Mouse (Mus musculus) forebrain, embryonic 16.5 days (tissue): ENCODE results near the gene Olfr47. TPM values are rescaled to one million over a fixed set of nuclear protein-coding genes. Genes with fewer than 3 reads are reported as not detected.
"Not testable (repeated sequence)": the region's sequence is repeated elsewhere in the genome, so short reads cannot be mapped to it uniquely, and the experiment has no call there.

Experiments used
- ATAC-seq: fragments of 200-750 bp; cut with Nextera tagmentation; 2 replicates; pipeline ENCODE4 v1.8.0; 2017; ENCODE audit warnings: mild to moderate bottlenecking, moderate library complexity
- H3K27ac ChIP-seq: fragments of 300-500 bp; sonication (generic); 2 replicates; pipeline ENCODE4 v1.5.1; 2014; ENCODE audit warnings: low read length, control low read depth
- H3K27me3 ChIP-seq: fragments of 300-500 bp; sonication (generic); replicated peaks from 2 replicates; pipeline ENCODE4 v1.6.1; 2014; ENCODE audit warnings: low read length; ENCODE audit not compliant: control insufficient read depth, insufficient read depth
- H3K36me3 ChIP-seq: fragments of 300-500 bp; sonication (generic); 2 replicates; pipeline ENCODE4 v1.6.1; 2014; ENCODE audit not compliant: control insufficient read depth, insufficient read depth
- H3K4me1 ChIP-seq: fragments of 300-500 bp; sonication (generic); replicated peaks from 2 replicates; pipeline ENCODE4 v1.6.1; 2014; ENCODE audit warnings: low read length; ENCODE audit not compliant: control insufficient read depth, insufficient read depth
- H3K4me2 ChIP-seq: fragments of 300-500 bp; sonication (generic); 2 replicates; pipeline ENCODE4 v1.6.1; 2014; ENCODE audit warnings: mild to moderate bottlenecking, low read length, control low read depth
- H3K4me3 ChIP-seq: fragments of 300-500 bp; sonication (generic); replicated peaks from 2 replicates; pipeline ENCODE4 v1.5.1; 2014; ENCODE audit warnings: mild to moderate bottlenecking, low read length, control low read depth
- H3K9ac ChIP-seq: fragments of 300-500 bp; sonication (generic); replicated peaks from 2 replicates; pipeline ENCODE4 v1.6.1; 2014; ENCODE audit warnings: low read depth, low read length, control low read depth
- H3K9me3 ChIP-seq: fragments of 300-500 bp; sonication (generic); 2 replicates; pipeline ENCODE4 v1.6.1; 2016; ENCODE audit warnings: low read length; ENCODE audit not compliant: control insufficient read depth
- WGBS: fragments of 180-500 bp; shearing (Covaris S2); extraction: QIAGEN DNeasy Blood & Tissue Kit; methylation state at CpG from one replicate; pipeline ENCODE4 v1.1.7; 2014; 5-methylcytosine and 5-hydroxymethylcytosine counted together
- polyA plus RNA-seq: library from polyadenylated mRNA; unstranded; fragments of >200 nt; fragmentation: Nextera tagmentation; extraction: Ambion mirVana; gene quantifications from 2 replicates; pipeline ENCODE4 v1.2.1, GENCODE M21; 2015

Gene Olfr47
- polyA plus RNA-seq: not detected in 2 replicates

DNA sequence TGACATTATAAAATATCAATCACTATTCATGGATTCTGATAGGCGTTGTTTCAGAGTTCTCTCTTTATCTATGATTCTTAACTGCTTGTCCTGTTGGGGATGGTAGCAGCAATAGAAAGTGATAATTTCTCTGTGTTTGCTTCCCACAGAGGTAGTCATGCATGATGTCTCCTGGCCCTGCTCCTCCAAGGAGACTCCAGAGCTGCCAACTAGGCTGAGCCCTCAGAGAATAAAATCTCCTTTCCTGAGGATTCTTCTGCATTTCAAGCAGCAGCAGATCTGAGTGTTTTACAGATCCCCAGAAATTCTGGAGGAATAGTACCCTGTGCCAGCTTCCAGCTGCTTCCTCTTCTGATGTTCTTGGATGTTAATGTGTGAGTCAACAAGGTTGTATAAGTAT, at the start of gene Olfr47:
Gene Olfr47, plus strand, starts transcription at position 275 of the 400 bp plus-strand sequence.
- WGBS: 79% methylated on average over 1 of the region's 1 CpGs
- not testable (repeated sequence) for ATAC-seq, H3K27ac ChIP-seq, H3K4me2 ChIP-seq, H3K4me1 ChIP-seq, H3K9me3 ChIP-seq, H3K36me3 ChIP-seq, H3K4me3 ChIP-seq, H3K9ac ChIP-seq, H3K27me3 ChIP-seq

DNA sequence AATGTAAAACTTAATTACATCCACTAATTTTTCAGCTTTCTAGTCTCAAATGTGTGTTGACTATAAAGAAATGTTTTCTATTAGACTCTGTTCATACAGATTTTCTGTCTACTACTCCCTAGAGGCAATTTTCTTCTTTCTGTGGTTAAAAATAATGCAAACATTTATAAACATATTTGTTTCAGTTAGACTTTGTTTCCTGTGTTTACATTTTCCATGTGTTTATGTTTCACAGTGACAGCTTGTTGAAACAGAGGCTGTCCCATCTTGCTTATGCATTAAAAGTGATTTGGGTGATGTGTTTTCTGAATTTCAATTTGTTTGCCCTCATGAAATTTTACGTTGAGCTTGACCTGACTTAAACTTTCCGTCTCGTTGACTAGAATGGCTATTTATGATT, 40.3 kb upstream of the Olfr47 start:
- ATAC-seq: no peak
- 85% methylated on average over 3 of the region's 3 CpGs for WGBS
- Histone ChIP-seq H3K4me2 (no peak overlapping the region), H3K9me3 (no peaks in the 10 kb centered on the region), H3K4me1 (no peaks in the 10 kb centered on the region), H3K27me3 (no peaks in the 10 kb centered on the region), H3K9ac (no peak overlapping the region), H3K4me3 (no peak overlapping the region), H3K36me3 (no peaks in the 10 kb centered on the region), H3K27ac (no peak overlapping the region)

DNA sequence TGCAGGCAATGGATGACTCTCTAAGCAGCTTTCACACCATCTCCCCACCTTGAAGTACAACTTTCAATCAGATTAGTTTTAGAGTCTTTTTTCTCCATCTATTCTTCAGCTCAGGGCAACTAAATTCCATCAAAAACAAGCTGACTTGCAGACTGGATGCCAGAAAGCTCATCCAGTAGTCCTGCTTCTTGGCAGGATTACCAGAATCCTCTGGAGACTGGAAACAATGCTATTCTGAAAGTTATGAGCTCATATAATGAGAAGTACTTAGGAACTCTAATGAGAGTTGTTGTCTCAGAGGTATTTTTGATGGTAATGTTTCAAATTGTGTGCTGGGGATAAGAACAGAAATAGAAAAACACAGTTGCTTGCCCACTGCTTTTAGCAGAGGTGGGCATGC, 34.5 kb upstream of the Olfr47 start, which contains the start of gene Olfr435:
Gene Olfr435, plus strand, starts transcription at position 366 of the 400 bp plus-strand sequence.
- Histone ChIP-seq H3K4me3 (no peak within 1 kb of the TSS), H3K9me3 (no peaks in the 10 kb centered on the region), H3K27ac (no peak within 1 kb of the TSS), H3K4me1 (no peaks in the 10 kb centered on the region), H3K9ac (no peak within 1 kb of the TSS), H3K27me3 (no peaks in the 10 kb centered on the region), H3K4me2 (no peak within 1 kb of the TSS), H3K36me3 (no peaks in the 10 kb centered on the region)
- no peak for ATAC-seq

DNA sequence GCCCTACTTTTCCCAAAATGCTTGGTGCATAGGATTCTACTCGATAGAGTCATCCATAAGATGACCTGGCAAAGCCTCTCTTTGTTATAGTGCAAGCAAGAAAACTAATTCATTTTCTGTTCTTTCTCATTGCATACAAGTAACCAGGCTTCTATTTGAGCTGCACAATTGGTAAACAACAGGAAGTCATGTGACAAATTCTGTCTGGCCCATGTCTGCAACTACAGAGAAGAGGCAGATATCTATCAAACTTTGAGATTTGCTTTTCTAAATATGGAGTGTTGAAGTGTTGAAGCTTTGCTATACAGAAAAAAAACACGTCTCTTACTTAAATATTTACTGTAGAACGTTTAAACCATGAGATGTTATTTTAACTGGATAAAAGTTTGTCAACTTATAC, 33.2 kb upstream of the Olfr47 start:
- Histone ChIP-seq H3K4me2 (no peak overlapping the region), H3K4me1 (no peaks in the 10 kb centered on the region), H3K36me3 (no peaks in the 10 kb centered on the region), H3K9ac (no peak overlapping the region), H3K4me3 (no peak overlapping the region), H3K27ac (no peak overlapping the region), H3K9me3 (no peaks in the 10 kb centered on the region), H3K27me3 (no peaks in the 10 kb centered on the region)
- no peak for ATAC-seq
- WGBS: 85% methylated on average over 3 of the region's 3 CpGs

DNA sequence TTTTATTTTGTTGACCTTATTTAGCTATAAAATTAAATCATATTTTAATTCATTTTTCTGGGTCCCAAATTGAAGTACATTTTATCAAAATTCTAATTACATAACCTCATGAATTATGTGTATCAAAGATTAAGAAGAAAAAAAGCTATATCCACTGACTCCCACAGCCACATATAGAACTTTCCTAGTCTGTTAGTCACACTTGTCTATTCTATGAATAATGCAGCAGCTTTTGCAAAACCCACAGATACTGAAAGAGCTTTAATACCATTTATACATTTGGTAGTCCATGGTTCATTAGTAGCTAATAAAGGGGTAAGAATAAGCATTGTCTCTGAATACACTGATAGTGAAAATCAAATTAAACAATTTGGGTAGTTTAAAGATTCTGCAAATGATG, 28.5 kb upstream of the Olfr47 start:
- no peaks in the 10 kb centered on the region for H3K9me3 ChIP-seq
- ATAC-seq: no peak

DNA sequence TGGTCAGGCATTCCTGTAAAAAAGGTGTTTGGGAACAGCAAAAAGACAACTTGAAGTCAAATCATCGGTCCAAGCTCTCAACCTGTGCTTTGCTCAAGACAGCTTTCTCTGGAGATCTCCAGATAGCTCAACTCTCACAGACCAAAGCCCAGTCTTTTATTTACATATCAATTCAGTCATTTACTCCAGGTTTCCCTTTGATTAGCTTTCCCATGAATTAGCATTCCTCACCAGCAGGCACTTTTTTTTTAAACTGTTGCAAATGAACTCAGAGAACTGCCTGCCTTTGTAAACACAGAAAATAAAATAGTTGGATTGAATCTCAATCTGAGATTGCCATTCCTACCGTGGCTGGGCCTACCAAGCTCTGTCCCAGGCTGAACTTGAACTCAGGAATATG, 26.0 kb upstream of the Olfr47 start:
- H3K36me3 ChIP-seq: no peaks in the 10 kb centered on the region
- 16% methylated on average over 2 of the region's 2 CpGs for WGBS

More for the DNA sequence above, 28.5 kb upstream of the Olfr47 start:
- H3K4me2 ChIP-seq: no peak overlapping the region
- H3K36me3 ChIP-seq: no peaks in the 10 kb centered on the region
- no peak overlapping the region for H3K9ac ChIP-seq
- H3K4me3 ChIP-seq: no peak overlapping the region
- H3K27ac ChIP-seq: no peak overlapping the region
- H3K4me1 ChIP-seq: no peaks in the 10 kb centered on the region
- no peaks in the 10 kb centered on the region for H3K27me3 ChIP-seq

DNA sequence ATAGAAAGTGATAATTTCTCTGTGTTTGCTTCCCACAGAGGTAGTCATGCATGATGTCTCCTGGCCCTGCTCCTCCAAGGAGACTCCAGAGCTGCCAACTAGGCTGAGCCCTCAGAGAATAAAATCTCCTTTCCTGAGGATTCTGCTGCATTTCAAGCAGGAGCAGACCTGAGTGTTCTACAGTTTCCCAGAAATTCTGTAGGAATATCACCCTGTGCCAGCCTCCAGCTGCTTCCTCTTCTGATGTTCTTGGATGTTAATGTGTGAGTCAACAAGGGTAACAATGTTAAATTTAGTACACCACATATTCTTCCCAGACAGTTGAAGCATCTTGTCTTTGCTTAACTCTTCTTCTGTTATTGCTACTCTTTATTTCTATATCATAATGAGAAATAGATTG, 18.5 kb upstream of the Olfr47 start, which contains the start of gene Olfr434:
Gene Olfr434, plus strand, starts transcription at position 149 of the 400 bp plus-strand sequence.
- H3K27me3 ChIP-seq, H3K36me3 ChIP-seq, H3K9me3 ChIP-seq, H3K4me1 ChIP-seq, H3K27ac ChIP-seq, H3K4me3 ChIP-seq, H3K4me2 ChIP-seq, H3K9ac ChIP-seq, ATAC-seq: not testable (repeated sequence)

More for the DNA sequence above, 26.0 kb upstream of the Olfr47 start:
- ATAC-seq: no peak
- H3K27me3 ChIP-seq: no peaks in the 10 kb centered on the region
- H3K9ac ChIP-seq: no peak overlapping the region
- H3K27ac ChIP-seq: no peak overlapping the region
- H3K4me2 ChIP-seq: no peak overlapping the region
- no peak overlapping the region for H3K4me3 ChIP-seq
- H3K4me1 ChIP-seq: no peaks in the 10 kb centered on the region
- H3K9me3 ChIP-seq: no peaks in the 10 kb centered on the region

DNA sequence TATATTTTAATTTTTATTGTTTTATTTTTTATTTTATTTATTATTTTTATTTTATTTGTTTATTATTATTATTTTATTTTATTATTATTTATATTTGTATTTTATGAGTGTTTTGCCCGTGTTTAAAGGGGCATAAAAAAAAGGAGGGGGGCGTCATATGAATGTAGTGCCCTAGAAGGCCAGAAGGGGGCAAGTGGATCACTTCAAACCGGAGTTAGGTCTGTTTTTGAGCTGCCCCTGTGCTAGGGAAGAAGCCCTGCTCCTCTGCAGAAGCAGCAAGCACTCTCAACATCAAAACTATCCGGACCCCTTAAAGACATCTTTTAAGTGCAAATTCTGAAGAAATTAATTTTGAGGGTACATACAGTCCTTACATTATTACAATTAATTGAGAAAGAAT, 10.7 kb downstream of the Olfr47 start:
- no peak overlapping the region for H3K4me2 ChIP-seq
- no peaks in the 10 kb centered on the region for H3K27me3 ChIP-seq
- H3K4me3 ChIP-seq: no peak overlapping the region
- WGBS: 19% methylated on average over 4 of the region's 4 CpGs
- H3K9ac ChIP-seq: no peak overlapping the region
- no peaks in the 10 kb centered on the region for H3K36me3 ChIP-seq
- H3K4me1 ChIP-seq: no peaks in the 10 kb centered on the region
- H3K27ac ChIP-seq: no peak overlapping the region
- no peak for ATAC-seq
- H3K9me3 ChIP-seq: no peaks in the 10 kb centered on the region

DNA sequence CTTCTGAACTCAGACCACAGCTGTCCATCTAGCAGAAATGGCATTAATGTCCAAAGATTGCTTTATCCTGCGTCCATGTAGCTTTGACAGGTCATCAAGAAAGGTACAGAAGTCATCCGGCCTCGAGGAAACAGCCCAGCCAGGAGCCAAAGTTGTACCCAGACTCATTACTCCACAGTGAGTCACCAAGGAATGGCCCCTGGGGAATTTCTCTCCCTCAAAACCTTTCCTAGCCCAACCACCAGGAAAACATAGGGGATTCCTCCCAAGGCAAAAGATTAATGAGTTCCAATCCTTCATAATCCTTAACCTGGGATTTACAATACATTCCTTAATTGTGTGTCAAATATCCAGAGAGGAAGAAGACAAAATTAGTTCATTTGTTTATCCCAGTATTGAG, 16.1 kb downstream of the Olfr47 start:
- no peaks in the 10 kb centered on the region for H3K4me1 ChIP-seq

DNA sequence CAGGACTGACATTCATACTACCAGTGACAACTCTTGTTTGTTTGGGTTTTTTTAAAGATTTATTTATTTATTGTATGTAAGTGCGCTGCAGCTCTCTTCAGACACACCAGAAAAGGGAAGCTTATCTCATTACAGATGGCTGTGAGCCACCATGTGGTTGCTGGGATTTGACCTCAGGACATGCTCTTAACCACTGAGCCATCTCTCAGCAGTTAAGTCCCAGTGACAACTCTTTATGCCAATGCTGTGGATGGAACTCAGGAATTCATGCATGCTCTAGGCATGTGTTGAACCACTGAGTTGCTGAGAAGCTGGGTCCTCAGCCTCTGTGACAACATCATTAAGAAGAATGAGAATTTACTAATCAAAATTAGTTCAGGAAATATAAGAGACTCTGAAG, 21.7 kb downstream of the Olfr47 start:
- H3K4me2 ChIP-seq: no peak overlapping the region
- no peak overlapping the region for H3K4me3 ChIP-seq
- no peak for ATAC-seq
- no peaks in the 10 kb centered on the region for H3K9me3 ChIP-seq
- no peaks in the 10 kb centered on the region for H3K36me3 ChIP-seq
- WGBS: 97% methylated on average over 1 of the region's 1 CpGs
- H3K4me1 ChIP-seq: no peaks in the 10 kb centered on the region
- no peaks in the 10 kb centered on the region for H3K27me3 ChIP-seq
- no peak overlapping the region for H3K9ac ChIP-seq
- no peak overlapping the region for H3K27ac ChIP-seq

More for the DNA sequence above, 16.1 kb downstream of the Olfr47 start:
- H3K27ac ChIP-seq: no peak overlapping the region
- no peaks in the 10 kb centered on the region for H3K36me3 ChIP-seq
- H3K9ac ChIP-seq: no peak overlapping the region
- no peak for ATAC-seq
- no peak overlapping the region for H3K4me2 ChIP-seq
- no peaks in the 10 kb centered on the region for H3K9me3 ChIP-seq
- H3K4me3 ChIP-seq: no peak overlapping the region
- no peaks in the 10 kb centered on the region for H3K27me3 ChIP-seq
- WGBS: 67% methylated on average over 3 of the region's 3 CpGs
